Mouse (Mus musculus) cerebellum, adult 2 months (tissue): ENCODE data around the gene 4933402N03Rik. TPM values are rescaled to one million over a fixed set of nuclear protein-coding genes. Genes with fewer than 3 reads are reported as not detected.

Experiments
- DNase-seq, 2 experiments: peaks; one replicate each; pipeline ENCODE4 v3.0.0; 2021
- H3K27ac ChIP-seq: fragments of 200-500 bp; 2 replicates; pipeline ENCODE4 v1.5.1; 2012; ENCODE audit warnings: low read length, control low read depth, inconsistent platforms; ENCODE audit not compliant: insufficient read depth
- H3K27me3 ChIP-seq: fragments of 200-500 bp; 2 replicates; pipeline ENCODE4 v1.6.1; 2012; ENCODE audit warnings: inconsistent platforms, mild to moderate bottlenecking, low read length, moderate library complexity; ENCODE audit not compliant: control insufficient read depth, insufficient read depth
- H3K4me1 ChIP-seq: fragments of 200-500 bp; 2 replicates; pipeline ENCODE4 v1.6.1; 2011; ENCODE audit warnings: low read length; ENCODE audit not compliant: control insufficient read depth, insufficient read depth
- H3K4me3 ChIP-seq: fragments of 200-500 bp; replicated peaks from 2 replicates; pipeline ENCODE3; 2011; ENCODE audit warnings: mild to moderate bottlenecking, low read depth, low read length, control low read depth; ENCODE audit not compliant: insufficient read depth
- CTCF ChIP-seq: fragments of 200-500 bp; IDR thresholded peaks from 2 replicates; pipeline ENCODE4 v1.5.1; 2011; ENCODE audit warnings: low read depth, mild to moderate bottlenecking, control low read depth, low read length, moderate library complexity, borderline replicate concordance; ENCODE audit not compliant: insufficient read depth
- POLR2A ChIP-seq: fragments of 200-500 bp; IDR thresholded peaks from 2 replicates; pipeline ENCODE4 v1.6.1; 2011; ENCODE audit warnings: low read length, control low read depth, borderline replicate concordance; ENCODE audit not compliant: insufficient read depth
- WGBS: fragments of 180-500 bp; shearing (Covaris S2); methylation state at CpG from one replicate; pipeline ENCODE4 v1.1.7; 2018; 5-methylcytosine and 5-hydroxymethylcytosine counted together
- polyA plus RNA-seq: library from polyadenylated mRNA; depleted of rRNA; stranded (reverse); fragments of >200 nt; gene quantifications from 2 replicates; pipeline ENCODE4 v1.2.3, GENCODE M21; 2012; rRNA removed

4933402N03Rik gene
- polyA plus RNA-seq, 1 experiment, result not detected

DNA sequence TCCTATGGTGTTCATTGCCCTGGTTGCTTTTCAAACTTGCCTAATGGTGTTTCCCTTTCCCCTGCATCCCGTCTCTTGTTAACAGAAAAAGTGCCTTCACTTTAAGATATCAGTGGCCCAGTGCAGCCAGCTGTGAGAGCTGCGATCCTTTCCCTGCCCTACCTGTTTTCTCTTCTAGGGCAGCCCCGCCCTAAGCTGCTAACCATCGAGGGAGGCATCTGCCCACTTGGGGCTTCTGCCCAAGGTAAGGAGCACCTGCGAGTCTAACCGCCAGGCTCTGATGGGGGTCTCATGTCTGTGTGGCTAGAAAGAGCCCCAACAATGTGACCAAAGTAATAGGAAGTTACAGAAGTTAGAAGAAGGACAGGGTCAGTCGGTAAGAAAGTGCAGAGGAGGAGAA, 16.1 kb upstream of the 4933402N03Rik start:
- Histone ChIP-seq H3K27me3 (no peaks in the 10 kb centered on the region; the same call in 1 of the 2 replicates), H3K27ac (no peak overlapping the region), H3K4me3 (no peak overlapping the region), H3K4me1 (peaks cover 9% of the 10 kb centered on the region; the same call in 1 of the 2 replicates)
- WGBS, result 85% methylated on average over 7 of the region's 7 CpGs
- no peak for DNase-seq
- TF ChIP-seq POLR2A (no peak), CTCF (no peak)

DNA sequence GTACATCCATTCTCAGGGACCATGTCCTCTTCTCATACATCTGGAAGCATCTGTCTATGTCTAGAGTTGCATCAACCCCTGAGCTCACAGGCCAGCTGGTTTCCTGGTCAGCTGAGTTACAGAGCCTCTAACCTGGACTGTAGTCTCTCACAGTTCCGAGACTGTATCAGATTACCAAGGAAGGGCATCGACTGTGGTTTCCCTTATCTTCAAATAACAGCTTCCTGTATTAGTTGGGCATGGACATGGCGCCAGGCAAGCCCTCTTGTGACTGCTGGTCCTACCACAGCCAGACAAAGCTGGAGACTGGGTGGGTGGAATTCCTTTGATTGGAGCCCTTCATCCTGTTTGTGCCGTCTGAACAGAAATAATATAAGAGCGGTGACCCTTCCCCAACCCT, 6.9 kb upstream of the 4933402N03Rik start:
- Histone ChIP-seq H3K27me3 (no peaks in the 10 kb centered on the region), H3K4me1 (0 out of 2 replicates have a peak, but pooled peaks cover 3% of the 10 kb centered on the region), H3K27ac (no peak overlapping the region), H3K4me3 (no peak overlapping the region)
- TF ChIP-seq POLR2A, result no peak
- TF ChIP-seq CTCF, result no peak
- 88% methylated on average over 5 of the region's 5 CpGs for WGBS
- DNase-seq, result no peak

DNA sequence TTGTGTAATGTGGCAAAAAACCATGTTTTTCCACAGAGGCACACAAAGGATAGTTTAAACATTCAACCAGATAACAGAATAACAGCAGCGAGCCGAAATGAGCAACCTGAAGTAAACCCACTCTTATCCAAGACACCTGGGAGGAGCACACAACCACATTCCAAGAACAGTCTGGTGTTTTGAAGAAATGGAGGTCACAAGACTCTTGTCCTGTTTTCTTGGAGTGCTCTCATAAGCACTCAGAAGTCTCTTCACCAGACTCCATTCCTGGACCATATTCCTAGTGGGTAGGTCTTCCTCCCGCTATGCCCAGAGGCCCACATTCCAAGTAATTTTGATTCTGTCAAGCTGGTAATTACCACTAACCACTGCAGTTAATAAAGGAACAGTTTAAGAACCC, 4.1 kb upstream of the 4933402N03Rik start:
- TF ChIP-seq CTCF, result no peak
- TF ChIP-seq POLR2A, result no peak
- DNase-seq, result no peak
- 96% methylated on average over 3 of the region's 3 CpGs for WGBS
- Histone ChIP-seq H3K4me1 (0 out of 2 replicates have a peak, but pooled peaks cover 2% of the 10 kb centered on the region), H3K4me3 (no peak overlapping the region), H3K27me3 (no peaks in the 10 kb centered on the region), H3K27ac (no peak overlapping the region)

DNA sequence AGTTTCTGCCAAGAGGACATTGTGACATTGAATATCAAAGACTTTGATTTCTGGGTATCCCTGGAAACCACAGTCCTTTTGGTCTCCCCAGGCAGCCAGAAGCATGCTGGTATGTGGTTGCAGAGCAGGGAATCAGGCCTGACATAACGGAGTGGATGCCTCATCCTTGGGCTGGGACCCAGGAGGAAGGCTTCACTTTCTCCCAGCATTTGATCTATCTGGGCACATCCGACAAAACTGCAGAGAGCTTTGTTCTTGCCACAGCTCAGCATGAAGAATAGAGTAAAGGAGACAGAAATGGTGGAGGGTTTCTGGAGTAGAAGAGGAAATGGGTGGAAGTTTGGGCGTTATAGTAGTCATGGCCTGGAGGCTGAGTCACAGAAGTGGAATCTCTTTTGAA, 12.9 kb downstream of the 4933402N03Rik start:
- no peak for TF ChIP-seq POLR2A
- TF ChIP-seq CTCF, result no peak
- H3K4me1 ChIP-seq, result no peaks in the 10 kb centered on the region
- DNase-seq, result no peak
- H3K27me3 ChIP-seq, result no peaks in the 10 kb centered on the region
- WGBS, result 74% methylated on average over 3 of the region's 3 CpGs
- H3K4me3 ChIP-seq, result no peak overlapping the region
- H3K27ac ChIP-seq, result no peak overlapping the region

DNA sequence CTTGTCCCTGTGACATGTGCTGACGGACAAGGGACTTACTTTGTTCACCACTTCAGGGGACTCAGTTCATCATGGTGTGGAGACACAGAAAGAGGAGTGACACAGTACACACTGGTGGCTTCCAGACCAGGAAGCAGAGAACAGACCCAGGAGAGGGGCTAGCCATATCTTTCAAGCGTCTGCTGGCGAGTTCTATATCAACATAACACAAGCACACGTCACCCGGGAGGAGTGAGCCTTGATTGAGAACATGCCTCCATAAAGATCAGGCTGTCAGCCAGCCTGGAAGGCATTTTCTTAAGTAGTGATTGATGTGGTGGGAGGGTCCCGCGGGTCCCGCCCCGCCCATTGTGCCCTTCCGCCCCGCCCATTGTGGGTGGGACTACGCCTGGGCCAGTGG, 16.1 kb downstream of the 4933402N03Rik start:
- H3K27me3 ChIP-seq, result no peaks in the 10 kb centered on the region
- H3K4me1 ChIP-seq, result no peaks in the 10 kb centered on the region
- H3K4me3 ChIP-seq, result no peak overlapping the region
- TF ChIP-seq CTCF (no peak), POLR2A (no peak)
- H3K27ac ChIP-seq, result no peak overlapping the region
- WGBS, result 84% methylated on average over 12 of the region's 12 CpGs
- no peak for DNase-seq

DNA sequence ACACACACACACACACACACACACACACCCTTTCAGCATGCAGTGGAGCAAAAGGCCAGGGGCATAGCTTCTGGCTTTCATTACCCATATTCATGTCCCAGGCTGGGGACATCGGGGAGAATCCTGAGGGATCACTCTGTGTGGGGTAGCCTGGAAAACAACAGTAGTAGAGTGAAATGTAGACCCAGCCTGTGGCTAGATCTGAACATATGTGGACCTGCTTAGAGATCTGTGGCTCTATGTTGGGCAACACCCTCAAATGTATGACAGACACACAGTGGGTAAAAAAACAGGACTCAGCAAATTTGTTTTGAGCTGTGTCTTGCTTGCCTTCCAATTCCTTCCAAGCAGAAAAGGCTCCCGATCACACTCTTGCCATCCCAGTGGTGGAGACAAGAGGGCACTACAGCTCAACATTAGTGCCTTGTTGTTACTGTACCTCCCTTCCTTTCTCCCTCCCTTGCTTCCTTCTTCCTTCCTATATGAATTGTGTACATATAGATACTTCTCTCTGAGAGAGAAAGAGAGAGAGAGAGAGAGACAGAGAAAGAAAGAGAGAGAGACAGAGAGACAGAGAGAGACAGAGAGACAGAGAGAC, 23.8 kb downstream of the 4933402N03Rik start:
- Histone ChIP-seq H3K4me1 (no peaks in the 10 kb centered on the region), H3K27ac (no peak overlapping the region), H3K4me3 (no peak overlapping the region), H3K27me3 (no peaks in the 10 kb centered on the region)
- no peak for DNase-seq
- whole genome bisulfite sequencing, result 76% methylated on average over 2 of the region's 2 CpGs
- TF ChIP-seq POLR2A (no peak), CTCF (peak; percentile 45; the same call in 1 of the 2 replicates)

DNA sequence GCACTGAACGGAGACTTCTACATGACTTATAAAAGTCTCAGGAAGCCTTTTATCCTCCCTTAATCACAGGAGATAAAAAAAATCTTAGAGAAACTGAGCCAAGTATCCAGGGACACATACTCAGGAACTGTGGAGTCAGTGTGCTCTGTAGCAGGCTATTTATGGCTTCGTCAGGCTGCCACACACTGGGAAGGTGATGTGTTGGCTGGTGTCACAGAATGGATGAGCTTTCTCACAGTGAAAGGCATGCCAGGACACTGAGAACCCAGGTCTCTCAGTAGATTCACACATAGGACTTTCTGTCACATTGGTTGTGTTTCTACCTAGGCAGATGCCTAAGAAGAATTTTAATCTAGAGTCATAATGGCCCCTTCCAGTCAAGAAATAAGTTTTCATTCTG, 31.7 kb downstream of the 4933402N03Rik start:
- H3K4me1 ChIP-seq, result peaks cover 18% of the 10 kb centered on the region
- H3K27ac ChIP-seq, result no peak overlapping the region
- DNase-seq, result peak; percentile 54 to 78
- no peak overlapping the region for H3K4me3 ChIP-seq
- TF ChIP-seq POLR2A (no peak), CTCF (no peak)
- no peaks in the 10 kb centered on the region for H3K27me3 ChIP-seq
- WGBS, result 18% methylated on average over 2 of the region's 2 CpGs

DNA sequence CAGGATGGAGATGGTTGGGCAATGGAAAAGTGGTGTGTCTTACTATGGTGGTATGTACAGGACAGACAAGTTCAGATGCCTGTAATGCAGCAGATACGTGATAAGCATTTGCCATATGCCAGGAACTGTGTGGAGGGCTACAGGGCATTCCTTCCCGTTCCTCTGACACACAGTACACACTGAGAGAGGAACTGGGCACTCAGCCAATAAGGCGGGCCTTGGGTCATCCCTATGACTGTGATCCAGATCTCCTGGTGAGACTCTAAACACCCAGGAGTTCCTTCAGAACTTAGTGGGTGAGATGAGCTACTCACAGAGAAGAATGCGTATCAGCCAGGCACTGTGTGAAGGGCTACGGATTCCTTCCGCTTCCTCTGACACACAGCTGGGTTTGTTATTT, 32.4 kb downstream of the 4933402N03Rik start:
- peak; percentile 37 to 54 for DNase-seq
- Histone ChIP-seq H3K4me1 (peaks cover 18% of the 10 kb centered on the region), H3K4me3 (no peak overlapping the region), H3K27ac (no peak overlapping the region), H3K27me3 (no peaks in the 10 kb centered on the region)
- TF ChIP-seq POLR2A (no peak), CTCF (no peak)
- 31% methylated on average over 6 of the region's 6 CpGs for WGBS

DNA sequence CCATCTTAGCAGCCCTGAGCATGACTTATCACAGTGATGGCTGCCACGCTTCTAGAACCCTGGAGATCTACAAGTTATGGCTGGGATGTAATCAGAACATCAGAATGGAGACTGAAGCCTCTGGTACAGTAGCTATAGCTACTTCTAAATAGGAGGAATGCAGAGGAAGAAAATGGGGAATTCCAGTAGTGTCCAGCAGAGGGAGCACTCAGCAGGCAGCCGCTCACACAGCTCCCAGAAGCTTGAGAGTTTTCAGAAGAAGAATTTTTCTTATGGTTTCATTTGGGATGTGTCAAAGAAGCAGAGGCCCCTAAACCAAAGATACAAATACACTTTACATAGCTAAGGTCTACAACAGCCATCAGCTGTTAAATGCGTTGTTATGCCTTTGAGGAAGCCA, 33.6 kb downstream of the 4933402N03Rik start:
- TF ChIP-seq CTCF (peak; percentile 64), POLR2A (no peak)
- Histone ChIP-seq H3K27ac (no peak overlapping the region), H3K4me3 (no peak overlapping the region), H3K4me1 (peaks cover 18% of the 10 kb centered on the region), H3K27me3 (no peaks in the 10 kb centered on the region)
- peak; percentile 50 to 59 for DNase-seq
- WGBS, result 54% methylated on average over 3 of the region's 3 CpGs

Other genes with a start within 250 kb of the 4933402N03Rik start
- gene Htra1, start 210.2 kb downstream of the 4933402N03Rik start, polyA plus RNA-seq, result 188 and 231 TPM in 2 replicates
- gene Dmbt1, start 114.3 kb downstream of the 4933402N03Rik start, polyA plus RNA-seq, result 0.03 TPM in 1 of 2 replicates, not detected in the other
- gene 5430419D17Rik, start 28.1 kb upstream of the 4933402N03Rik start, polyA plus RNA-seq, result 0.30 and 0.38 TPM in 2 replicates
- 0.05 and 0.19 TPM in 2 replicates for gene Cuzd1, start 176.0 kb upstream of the 4933402N03Rik start, polyA plus RNA-seq
- 0.60 and 0.70 TPM in 2 replicates for gene Fam24b, start 183.2 kb upstream of the 4933402N03Rik start, polyA plus RNA-seq
- not detected in 2 replicates for gene Fam24a, start 187.6 kb upstream of the 4933402N03Rik start, polyA plus RNA-seq
- gene 2310057M21Rik, start 216.4 kb upstream of the 4933402N03Rik start, polyA plus RNA-seq, result 16.3 and 16.7 TPM in 2 replicates
- gene Pstk, start 224.8 kb upstream of the 4933402N03Rik start, polyA plus RNA-seq, result 69.4 and 75.7 TPM in 2 replicates